Mouse (Mus musculus) frontal cortex, postnatal 25 days (tissue): Measurements from ENCODE around the gene Nol6.

Source experiments
- DNase-seq, 2 experiments: peaks; one replicate each; pipeline ENCODE4 v3.0.0; 2022; ENCODE audit warnings: low spot score in 2 of 2

The Nol6 gene

DNA sequence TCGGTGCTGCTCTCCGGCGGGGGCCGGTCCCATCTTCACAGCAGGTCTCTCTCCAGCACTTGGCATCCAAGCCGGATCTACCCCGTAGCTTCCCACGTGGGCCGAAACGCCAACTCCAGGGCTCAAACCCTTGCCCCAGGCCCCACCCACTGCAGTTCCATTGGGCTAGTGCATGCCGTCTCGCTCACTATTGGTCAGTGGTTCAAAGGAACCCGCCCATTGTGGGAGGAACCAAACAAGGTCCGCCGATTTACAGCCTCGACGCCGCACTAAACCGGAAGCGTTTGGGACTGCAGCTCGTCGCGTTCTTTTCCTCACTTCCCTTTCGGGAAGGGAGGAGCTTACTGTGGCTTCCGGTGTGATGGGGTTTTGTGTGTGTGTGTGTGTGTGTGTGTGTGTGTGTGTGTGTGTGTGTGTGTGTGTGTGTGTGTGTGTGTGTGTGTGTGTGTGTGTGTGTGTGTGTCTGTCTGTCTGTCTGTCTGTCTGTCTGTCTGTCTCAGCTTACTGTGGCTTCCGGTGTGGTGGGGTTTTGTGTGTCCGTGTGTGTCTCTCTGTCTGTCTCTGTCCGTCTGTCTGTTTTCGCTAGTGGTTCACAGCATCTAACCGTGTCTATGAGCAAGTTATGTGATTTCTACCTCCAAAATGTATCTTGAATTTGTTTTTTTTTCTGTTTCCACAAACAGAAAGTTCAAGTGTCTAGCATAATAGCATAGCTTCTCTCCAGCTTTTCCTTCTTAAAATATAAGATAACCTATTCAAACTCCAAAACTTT lies at the start of gene Nol6:
Nol6 (minus strand) TSS at position 276 of the 772 bp plus-strand sequence.
- DNase-seq, result peak; percentile 94 to 96

DNA sequence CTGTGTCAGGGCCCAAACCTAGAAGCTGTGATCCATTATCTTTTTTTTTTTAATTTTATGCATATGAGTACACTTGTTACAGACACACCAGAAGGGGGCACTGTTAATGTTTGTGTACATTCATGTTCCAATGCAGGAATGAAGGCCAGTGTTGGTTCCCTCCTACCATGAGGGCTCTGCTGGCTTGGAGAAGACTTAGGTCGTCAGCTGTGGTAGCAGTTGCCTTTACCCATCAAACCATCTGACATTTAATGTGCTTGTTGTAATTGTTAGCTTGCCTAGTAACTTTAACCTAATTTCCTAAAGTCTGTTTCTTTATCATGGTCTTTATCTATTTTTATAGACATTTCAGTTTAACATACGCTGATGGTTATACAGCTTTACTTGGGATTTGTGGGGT lies 46.7 kb upstream of the Nol6 start:
- no peak for DNase-seq

DNA sequence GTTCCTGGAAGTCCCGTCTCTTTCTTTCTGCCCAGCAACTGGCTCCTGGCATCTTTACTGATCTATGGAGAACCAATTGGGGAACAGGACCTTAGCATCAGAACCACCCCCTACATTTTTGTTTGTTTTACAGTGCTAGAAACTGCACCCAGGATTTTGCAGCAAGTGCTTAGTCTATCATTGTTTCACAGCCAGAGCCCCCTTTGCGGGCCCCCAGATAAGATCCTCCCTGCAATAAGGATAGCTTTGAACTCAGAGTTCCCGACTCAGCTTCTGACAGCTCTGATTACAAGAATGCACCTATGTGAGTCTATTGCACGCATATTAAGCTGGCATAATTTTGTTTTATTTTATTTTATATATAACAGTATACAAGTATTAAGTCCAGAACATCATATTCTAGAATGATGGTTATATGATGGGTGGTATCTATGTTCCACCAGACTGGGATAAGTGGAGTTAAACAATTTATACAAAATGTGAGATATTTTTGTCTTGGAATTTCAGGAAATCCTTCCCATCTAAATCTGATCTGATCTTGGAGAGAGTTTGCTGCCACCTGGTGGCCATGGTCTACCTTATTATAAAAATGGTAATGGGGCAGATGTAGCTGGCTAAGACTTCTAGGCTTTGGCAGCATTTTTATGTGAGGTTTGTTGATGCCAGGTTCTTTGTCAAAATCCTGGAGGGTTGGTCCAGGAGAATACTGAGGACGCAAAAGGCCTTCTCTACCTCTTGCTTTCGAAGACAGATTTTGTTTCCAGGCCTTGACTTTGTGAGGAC lies 41.6 kb upstream of the Nol6 start:
- DNase-seq, result peak; percentile 59 to 69

DNA sequence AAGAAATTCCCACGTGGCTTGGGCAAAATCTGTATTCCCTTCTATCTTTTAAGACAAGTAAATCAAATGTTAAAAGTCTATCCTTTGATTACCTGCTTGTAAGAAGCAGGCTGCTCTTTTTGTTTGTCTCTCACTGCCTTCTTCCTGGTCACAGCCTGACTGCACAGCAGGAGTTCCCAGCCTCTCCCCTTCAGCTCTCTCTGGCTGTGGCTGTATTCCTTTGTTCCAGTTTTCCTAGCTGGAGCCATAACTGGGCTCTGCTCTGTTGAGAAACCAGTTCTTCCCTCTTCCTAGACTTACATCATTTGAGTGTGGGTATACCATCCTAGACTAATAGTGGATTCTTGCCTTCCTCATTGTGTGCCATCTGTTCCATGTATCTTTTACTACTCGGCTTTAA lies 40.7 kb upstream of the Nol6 start:
- no peak for DNase-seq

DNA sequence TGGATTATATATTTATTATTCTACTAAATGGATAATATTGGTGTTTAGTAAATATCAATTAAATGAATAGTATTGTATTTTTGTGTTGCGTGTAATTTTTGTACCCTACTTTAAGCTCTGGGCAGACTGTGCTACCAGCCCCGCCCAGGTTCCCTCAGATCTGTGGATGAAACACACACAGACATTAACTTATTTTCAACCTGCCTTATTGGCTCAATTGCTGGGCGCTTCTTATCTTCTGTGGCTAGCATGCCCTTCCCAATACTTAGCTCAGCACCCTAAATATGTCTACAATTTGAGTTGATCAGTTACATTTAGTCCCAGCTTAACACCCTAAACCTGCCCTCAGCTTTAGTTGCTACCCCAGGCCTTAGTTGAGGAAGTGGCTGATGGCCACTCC lies 37.0 kb upstream of the Nol6 start:
- no peak for DNase-seq

DNA sequence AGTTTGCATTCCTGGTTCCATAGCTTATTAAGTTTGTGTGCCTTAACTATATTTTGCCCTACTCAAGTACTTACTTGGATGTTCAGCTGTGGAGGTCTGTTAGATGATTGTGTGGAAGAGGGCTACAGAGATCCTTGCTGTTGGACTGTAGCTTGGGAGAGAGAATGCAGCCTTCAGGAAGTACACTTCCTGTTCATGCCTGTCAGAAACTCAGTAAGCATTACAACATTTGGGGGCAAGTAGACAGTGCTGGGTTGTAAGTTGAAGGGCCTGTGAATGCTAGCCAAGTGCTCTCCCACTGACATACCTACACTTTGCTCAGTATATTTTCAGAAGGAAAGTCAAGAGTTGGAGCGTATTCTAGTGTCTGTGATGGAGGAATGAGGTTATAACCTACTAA lies 34.0 kb upstream of the Nol6 start:
- no peak for DNase-seq

DNA sequence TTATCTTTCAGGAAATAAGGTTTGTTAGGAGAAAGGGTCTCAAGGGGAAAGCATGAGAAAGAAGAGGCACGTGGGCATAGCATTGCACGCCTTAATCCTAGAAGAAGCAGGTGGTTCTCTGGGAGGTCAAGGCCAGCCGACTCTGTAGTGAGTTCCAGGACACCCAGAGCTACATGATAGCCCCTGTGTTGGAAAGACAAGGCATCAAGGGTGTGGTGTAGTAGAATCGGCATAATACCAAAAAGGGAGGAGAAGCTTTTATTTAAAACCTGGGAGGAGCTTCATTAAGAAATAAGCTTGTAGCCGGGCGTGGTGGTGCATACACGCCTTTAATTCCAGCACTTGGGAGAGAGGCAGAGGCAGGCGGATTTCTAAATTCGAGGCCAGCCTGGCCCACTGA lies 32.7 kb upstream of the Nol6 start:
- no peak for DNase-seq

DNA sequence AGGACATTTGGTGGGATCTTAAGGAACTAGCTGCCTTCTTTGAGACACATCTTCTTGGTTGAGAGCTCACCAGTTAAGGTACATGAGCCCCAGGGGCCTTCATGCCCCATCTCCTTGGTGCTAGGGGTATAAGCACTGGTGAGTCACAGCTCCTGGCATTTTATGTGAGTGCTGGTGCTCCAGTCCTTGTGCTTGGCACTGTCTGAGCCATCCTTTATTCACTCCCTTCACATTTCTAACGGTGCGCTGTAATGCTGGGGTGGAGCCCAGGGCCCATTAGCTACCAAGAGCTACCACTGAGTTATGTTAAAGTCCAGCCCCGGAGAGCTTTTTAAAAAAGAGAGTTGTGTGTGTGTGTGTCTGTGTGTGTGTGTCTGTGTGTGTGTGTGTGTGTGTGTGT lies 28.9 kb upstream of the Nol6 start:
- no peak for DNase-seq

DNA sequence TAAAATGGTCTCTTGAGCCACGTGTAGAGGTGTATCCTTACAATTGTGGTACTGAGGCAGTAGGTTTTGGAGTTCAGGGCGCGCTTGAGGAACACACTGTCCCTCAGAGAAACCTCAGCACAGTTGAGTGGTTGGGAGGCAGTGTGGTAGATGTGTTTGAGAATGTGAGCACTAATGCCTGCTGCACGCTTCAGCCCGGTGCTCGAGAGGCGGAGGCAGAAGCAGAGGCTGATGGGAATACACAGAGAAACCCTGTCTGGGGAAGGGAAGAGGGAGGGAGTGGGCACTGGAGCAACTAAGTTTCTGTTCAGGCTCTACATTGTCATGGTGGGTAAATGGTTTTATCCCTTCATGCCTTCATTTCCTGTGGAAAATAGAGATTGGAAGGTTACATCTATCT lies 26.9 kb upstream of the Nol6 start:
- DNase-seq, result no peak

DNA sequence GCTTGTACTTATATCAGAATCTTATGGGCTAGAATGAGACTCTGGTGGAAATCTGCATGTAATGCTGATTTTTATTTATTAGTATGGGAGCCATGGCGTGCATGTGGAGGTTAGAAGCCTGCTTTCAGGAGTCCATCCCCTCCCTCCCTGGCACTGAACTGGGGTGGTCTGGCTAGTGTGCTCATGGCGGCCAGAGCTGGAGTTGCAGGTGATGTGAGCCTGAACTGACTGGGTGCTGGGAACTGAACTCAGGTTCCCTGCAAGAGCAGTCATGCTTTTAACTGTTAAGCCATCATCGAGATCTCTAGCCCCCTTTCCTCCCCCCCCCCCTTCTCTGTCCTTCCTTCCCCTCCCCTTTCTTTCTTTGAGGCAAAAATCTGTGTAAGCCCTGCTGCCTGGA lies 25.6 kb upstream of the Nol6 start:
- DNase-seq, result no peak

DNA sequence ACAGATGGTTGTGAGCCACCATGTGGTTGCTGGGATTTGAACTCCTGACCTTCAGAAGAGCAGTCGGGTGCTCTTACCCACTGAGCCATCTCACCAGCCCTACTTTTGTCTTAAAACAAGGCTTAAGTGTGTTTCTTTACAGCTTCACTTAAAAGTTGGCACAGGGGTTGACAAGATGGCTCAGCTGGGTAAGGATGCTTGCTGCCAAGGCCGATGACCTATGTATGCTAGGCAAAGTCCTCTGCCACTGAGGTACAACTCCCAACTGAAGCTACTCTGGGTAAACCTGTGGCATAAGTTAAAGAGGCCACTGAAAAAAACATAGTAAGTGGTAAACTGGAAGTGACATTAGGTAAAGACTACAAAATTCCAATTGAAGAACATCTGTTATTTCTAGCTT lies 18.3 kb upstream of the Nol6 start:
- DNase-seq, result no peak

DNA sequence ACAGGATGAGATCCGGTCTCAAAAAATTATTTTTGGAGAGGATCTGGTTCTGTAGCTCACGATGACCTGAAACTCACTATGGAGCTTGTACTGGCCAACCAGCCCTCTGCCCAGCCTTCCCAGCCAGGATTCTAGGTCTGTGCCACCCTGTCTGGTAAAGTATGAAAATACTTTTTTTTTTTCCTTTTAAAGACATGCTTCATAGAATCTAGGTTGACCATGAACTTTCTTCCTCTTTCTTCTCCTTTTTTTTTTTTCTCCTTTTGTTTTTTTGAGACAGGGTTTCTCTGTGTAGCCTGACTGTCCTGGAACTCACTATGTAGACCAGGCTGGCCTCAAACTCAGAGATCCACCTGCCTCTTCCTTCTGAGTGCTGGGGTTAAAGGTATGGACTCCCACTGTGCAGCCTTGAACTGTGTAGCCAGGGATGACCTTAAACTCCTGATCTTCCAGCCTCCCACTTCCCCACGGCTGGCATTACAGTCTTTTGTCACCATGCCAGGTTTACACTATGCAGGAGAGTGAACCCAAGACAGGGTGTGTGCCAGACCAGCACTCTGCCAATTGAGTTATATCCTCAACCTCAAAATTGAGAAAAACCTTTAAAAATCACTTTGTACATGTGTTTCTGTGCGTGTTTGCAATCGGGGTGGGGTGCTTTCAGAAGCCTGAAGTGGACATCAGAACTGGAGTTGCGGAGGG lies 16.1 kb upstream of the Nol6 start:
- DNase-seq, result no peak

DNA sequence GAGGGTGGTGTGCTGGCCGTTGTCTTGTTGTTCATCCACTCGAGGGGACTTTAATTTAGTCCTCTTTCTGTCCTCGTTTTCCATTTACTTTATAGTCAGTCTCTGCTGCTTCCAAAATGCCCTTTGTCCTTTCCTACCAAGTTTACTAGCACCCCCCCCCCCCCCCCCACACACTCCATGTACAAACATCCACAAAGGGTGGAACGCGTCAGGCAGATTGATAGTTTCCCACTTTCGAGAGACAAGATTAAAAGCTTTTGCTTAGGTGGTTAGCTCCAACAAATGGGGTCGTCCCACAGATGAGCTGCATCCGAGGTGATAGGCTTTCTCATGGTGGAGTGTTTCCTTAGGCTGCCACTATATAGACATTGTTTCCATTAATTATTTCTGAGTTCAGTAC lies 12.6 kb upstream of the Nol6 start:
- DNase-seq, result no peak

DNA sequence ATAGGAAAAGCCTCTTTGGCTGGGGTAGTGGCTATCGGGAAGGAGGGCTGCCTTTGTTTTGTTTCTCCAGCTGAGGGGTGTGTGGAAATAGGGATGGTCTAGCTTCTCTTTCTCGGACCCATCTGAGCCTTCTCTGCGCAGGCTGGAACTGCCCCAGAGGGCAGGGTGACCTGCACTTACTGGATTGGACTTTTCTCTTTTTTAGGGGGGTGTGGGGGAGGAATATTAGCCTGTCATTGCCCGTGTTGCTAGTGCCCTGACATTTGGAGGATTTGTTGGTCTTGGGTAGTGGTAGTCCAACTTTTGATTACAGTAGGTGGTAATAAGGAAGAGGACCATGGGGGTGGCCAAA lies 12.2 kb upstream of the Nol6 start:
- no peak for DNase-seq

DNA sequence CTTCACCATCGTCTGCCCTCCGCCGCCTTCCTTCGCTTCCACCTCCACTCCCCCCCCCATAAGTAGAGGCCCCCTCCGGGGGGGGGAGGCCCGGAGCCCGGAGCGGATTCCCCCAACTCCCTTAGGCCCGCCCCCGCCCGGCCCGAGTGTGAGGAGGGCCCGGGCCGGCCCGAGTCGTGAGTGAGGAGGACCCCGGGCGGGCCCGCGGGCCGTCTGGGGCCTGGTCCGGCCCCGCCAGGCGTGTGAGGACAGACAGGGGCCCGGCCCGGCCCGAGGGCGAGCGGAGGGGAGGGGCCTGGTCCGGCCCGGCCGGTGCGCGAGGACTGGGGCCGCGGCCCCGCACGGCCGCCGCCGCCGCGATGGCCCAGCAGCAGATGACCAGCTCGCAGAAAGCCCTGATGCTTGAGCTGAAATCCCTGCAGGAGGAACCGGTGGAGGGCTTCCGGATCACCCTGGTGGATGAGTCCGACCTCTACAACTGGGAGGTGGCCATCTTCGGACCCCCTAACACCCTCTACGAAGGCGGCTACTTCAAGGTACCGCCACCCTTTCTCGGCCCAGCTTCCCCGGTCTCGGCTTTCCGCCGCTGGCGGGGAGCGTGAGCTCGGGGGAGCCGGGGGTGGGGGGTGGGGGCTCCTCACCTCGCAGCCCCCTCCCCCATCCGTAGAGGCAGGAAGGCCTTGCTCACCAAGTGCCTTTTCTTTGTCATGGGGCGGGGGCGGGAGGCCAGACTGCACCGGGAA lies 11.6 kb upstream of the Nol6 start, which contains the start of gene Ube2r2:
Ube2r2 (plus strand) TSS at position 33 of the 743 bp plus-strand sequence.
- peak; percentile 20 to 43 for DNase-seq

DNA sequence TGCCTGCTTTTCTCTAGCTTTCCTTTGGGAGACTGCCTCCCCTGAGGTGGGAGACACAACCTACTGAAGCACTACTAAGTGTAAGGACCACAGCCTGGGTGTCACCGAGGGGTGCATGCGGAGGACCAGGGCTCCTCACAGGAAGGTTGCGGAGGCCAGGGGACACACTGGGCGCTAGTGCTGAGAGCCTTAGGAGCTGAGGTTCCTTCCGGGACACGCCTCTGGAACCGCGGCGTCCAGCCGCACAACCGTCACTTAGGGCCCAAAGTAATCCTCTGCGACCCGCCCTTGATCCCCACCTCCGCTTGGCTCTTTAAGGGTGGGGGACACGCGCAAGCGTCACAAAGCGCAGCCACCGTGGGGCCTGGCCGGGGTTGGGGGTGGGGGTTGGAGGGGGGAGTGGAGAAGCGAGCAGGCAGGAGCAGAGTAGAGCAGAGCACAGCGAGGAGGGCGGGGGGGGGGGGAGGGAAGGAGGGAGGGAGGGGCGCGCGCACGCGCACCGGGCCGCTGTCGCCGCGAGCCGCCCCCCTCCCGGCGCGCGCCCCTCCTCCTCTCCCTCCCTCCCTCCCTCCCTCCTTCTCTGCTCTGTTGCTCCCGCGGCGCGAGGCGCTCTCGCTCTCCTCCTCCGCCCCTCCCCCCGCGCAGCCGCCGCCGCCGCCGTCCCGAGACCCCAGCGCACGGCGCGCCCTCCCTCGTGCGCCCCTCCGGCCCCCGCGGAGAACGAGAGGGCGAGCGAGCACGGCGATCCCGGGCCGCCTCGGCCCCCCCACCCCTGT lies 10.9 kb upstream of the Nol6 start:
- DNase-seq, result peak; percentile 44 to 56

DNA sequence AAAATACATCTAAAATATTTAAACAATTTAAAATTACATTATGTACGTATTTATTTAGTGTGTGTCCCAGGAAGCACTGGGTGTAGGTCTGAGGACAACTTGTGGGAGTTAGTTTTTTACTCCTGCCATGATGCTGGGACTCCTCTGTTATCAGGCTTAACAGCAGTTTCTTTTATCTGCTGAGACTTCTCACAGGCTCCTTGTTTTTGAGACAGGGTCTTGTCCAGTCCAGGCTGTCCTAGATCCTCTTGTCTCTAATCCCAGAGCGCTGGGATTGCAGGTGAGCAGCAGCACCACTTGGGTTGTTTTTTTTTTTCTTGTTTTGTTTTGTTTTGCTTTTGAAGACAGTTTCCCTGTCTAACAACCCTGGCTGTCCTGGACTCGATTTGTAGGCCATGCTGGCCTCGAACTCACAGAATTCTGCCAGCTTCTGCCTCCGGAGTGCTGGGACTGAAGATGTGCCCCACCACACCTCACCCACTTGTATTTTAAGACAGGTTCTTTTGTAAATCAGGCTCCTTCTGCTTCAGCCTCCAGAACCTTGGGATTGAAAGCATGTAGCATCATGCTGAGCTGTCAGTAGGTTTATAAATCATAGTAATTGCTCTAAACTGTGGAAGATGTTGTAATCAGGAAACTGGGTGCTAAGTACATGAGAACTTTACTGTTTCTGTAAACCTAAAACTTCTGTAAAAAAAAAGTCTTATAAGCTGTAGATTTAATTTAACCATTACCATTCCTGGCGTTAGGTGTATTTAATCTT lies 9.5 kb upstream of the Nol6 start:
- no peak for DNase-seq

DNA sequence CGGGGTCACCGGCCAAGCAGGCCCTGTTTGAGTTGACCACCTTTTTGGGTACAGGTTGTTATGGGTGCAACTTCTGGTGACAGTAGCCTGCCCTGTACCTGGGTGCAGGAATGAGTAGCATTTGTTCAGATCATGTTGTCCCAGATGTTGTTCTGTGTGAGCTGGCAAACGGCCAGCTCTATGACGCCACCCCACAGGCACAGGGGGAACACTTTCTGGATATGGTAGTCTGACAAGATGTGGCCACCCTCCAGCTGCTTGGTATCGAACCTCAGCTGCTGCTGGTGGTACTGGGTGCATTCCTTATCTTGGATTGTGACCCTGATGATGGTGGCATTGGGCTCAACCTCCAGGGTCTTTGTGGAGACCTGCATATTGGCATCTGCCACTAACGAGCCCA lies 8.2 kb upstream of the Nol6 start:
- DNase-seq, result no peak

DNA sequence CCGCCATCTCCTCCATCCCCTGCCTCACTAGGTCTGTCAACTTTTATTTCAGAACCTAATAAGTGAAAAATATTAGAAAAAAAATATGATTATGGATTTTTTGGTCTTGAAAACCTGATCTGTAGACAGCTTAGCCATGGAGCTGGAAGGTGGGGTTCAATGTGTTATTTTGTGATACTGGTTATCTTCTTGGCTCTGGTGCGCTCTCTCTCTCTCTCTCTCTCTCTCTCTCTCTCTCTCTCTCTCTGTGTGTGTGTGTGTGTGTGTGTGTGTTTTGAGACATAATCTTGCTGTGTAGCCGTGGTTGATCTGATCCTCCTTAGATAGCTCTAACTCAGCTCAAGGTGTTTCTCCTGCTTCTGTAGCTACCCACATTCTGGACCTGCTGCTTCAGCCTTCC lies 5.6 kb upstream of the Nol6 start:
- DNase-seq, result no peak

DNA sequence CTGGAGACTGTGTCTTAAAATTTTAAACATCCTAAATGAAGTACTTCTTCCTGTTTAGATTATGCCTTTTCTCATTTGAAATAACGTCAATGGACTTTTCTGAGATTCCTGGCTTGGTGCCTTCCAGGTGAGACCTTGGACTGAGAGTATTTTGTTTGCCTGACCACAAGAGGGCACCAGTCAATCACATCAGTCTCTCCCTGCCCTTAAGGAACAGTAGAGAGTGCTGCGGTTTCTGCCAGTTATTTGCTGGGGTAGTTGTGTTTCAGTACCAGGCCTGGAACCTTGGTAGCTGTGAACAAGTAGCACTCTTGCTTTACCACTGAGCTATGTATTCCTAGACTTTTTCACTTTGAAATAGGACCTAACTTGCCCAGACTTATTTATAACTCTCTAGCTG lies 5.2 kb upstream of the Nol6 start:
- no peak for DNase-seq
